Mouse (Mus musculus): ENCODE measurements at regions not wholly inside any gene's neighbourhood (a gene's known extent, or its start where the extent isn't known, plus 50 kb on each side); places are given as distances from the start of the nearest gene placed in this dataset.

- TF ChIP-seq CTCF (IDR thresholded peaks at IDR 0.05; ENCODE audit: insufficient read depth, low read length): no peak
- no peak for TF ChIP-seq POLR2A (IDR thresholded peaks at IDR 0.05; ENCODE audit: borderline replicate concordance, extremely low read depth, low read depth, low read length)
Measured at GRCm38 (mm10) chr13:16261145-16261544, 249.5 kb downstream of the Inhba start.

Measured in lung, adult 2 months (tissue).